Mouse (Mus musculus) spleen, postnatal 4 days (tissue): ENCODE measurements around the gene Trim7.
A peak's percentile ranks its signal among the peaks of the same experiment; 100 is the strongest.
"Not testable (repeated sequence)": the region's sequence is repeated elsewhere in the genome, so short reads cannot be mapped to it uniquely, and the experiment has no call there.

Experiments used
- DNase-seq, 2 experiments: peaks; one replicate each; pipeline ENCODE4 v3.0.0; 2022; ENCODE audit warnings: low spot score in 2 of 2

Trim7 gene

DNA sequence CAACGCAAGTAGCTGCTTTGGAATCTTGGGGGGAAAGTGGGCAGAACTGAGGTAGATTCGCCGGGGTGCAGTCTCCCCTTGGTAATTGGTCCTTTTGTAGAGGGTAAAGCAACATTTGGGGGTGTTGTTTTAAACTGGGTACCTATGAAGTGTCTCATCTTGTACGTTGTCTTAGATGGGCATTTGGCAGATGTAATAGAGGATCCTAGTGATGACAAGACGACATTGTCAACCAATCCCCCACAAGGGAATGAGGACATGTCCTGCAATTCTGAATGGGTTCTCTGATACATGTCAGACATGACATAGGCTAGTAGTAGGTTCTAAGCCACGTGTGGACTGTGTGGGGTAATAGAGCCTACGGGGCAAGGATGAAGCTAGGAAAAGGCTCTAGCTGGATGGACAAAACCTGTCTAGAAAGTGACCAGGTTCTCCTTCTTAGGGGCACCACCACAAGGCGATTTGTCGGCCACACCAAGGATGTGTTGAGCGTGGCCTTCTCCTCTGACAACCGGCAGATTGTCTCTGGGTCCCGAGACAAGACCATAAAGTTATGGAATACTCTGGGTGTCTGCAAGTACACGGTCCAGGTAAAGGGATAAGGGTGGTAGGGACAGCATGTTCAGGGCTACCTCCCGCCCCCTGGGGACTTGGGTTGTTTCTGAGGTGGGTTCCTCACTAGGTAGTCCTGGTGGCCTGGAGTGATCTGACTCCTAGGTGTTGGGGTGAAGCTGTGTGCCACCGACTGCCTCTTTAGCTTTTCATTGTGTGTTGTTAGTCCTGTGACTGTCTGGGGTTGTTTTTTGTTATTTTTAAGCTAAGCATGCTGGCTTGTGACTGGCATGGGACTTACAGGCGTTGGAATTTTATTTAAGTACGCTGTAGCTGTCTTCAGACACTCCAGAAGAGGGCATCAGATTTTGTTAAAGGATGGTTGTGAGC is 23.8 kb upstream of the Trim7 start:
- no peak for DNase-seq

DNA sequence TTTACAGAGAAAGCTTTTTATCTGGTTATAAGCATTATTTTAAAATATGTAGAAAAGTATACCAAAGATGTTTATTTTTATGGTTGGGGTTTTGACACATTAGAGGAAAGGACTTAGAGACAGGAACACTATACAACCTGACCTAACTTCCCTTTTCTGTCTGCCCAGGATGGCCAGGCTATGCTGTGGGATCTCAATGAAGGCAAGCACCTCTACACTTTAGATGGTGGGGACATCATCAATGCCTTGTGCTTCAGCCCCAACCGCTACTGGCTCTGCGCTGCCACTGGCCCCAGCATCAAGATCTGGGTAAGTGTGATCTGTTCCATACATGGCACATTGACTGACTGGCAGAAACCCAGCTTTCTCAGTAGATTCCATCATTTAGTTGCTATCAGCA is 22.0 kb upstream of the Trim7 start:
- DNase-seq, result no peak

DNA sequence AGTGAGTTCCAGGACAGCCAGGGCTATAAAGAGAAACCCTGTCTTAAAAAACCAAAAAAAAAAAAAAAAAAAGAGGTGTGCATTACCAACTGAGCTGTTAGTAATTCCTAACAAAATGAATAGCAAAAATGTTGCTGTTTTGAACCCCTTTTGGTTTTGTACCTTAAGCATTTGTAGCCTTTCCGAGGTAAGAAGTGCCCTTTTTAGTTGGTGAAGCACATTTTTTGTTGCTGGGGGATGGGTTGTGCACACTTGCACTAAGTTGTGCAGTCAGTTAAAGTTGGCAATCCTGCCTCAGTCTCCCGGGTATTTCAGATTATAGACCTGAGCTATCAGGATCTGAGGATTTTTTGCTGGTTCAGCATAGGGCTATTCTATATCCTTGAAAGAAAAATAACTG is 21.0 kb upstream of the Trim7 start:
- DNase-seq, result no peak

DNA sequence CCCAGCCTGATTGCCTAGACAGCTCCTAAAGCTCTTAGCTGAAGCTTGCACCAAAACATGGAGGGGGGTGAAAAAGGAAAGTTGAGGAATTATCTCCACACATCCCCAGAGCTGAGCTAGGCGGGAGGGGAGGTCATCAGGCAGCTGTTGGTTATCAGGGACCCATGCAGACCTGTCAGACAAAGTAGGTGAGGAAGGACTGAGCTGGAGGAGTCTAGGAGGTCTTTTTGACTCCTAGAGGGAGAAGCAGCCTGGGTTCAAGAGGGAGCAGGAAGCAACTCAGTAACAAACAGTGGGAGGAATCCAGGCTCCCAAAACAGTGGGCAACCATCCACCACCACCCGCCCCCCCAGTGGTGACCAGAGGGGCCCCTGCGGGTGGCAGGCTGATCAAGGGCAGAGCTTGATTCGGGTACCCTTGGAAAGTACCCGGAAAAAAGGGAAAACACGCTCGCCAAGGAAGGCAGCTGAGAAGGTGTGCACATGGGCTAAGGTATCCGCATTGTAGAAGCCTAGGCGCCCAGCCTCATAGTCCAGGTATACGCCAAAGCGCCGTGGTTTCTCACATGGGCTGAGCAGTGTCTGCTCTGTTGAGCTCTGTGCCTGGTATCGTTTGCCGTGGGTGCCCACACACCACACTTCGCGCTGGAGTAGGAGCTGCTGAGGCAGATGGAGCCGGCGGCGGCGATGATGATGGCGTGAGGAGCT is 18.9 kb upstream of the Trim7 start:
- DNase-seq, result peak in 1 of 2 experiments; percentile 23

DNA sequence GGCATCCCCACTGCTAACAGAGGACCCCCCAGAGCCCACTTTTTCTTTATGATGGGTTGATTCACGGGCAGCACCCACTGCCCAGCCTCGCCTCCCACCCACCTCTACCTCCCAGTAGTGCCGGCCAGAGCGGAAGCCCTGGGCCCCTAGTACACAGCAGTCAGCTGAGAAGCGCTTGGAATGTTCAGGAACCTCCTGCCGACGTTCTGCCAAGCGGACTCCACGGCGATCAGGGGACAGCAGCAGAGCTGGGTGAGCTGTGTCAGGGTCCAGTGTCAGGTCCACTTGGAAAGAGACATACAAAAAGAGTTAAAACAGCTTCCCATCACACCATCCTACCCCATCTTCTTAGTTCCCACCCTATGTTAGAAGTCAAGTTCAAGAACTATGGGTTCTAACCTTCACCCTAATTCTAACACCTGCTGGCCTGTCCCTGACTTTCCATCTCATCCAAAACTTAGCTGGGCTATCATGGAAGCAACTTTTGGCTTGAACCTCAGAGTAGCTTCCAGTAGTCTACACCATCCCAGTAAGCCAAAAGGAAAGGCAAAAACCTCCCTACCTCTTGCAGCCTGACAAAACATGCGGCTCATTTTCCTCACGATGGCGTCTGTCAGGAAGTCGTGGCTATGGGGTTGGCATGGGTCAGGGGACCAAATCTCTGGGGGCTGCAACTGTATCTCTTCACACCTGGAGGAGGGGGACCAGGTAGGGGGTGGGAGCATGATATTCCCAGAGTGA is 18.2 kb upstream of the Trim7 start:
- no peak for DNase-seq

DNA sequence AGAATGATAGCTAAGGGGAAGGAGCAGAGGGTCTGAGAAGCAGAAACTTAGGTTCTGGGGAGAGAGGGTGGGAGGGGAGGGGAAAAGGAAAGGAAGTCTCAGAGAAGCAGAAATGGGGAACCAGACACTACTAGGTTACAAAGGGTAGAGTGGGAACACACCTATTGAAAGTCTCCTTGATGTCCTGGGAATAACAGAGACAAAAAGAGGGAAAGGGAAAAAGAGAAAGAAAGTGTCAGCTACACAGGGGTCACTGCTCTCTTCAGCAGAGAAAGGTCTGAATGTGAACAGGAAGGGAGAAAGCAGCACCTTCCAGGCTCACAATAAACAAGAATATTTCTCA is 17.7 kb upstream of the Trim7 start:
- DNase-seq, result no peak

DNA sequence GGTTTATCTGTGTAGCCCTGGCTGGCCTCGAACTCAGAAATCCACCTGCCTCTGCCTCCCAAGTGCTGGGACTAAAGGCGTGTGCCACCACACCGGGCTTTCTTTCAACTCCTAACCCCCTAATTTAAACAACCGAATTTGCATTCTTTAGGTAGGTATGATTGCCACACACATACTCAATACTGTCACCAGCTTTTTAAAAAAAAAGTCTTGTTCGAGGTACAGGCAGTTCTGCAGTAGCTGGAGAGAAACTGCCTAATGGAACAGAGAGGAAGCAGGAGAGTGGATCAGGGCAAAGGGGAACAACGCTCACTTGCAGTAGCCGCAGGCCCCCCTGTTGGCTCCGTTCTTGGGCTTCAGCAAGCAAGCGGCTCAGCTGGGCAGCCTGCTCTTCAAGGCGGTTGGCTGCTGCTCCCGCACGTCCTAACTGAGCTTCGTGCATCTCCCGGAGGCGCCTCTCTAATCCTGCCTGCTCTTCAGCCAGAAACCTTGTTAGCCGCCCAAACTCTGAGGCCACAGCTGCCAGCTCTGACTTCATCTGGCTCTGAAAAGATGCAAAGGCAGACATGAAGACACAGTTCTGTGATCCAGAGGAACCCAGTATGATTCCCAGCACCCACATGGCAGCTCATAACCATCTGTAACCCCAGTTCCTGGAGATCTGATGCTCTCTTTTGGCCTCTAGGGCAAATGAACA is 17.1 kb upstream of the Trim7 start:
- no peak for DNase-seq

DNA sequence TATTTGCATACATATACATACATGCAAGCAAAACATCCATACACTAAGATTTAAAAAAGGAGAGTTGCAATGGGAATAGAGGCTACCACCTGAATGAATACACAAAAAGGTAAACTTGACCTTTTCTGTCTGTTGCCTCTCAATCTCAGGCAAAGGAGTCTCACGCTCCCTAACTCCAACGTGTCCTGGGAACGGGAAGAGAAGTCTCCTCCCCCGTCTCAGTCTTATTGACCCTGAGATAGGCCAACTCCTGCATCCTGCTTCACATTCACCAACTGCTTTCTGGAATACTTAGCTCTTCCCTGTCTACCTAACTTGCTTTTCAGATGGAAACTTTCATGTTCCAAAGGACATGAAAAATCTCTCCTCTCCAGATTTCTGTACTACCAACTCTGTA is 16.5 kb upstream of the Trim7 start:
- no peak for DNase-seq

DNA sequence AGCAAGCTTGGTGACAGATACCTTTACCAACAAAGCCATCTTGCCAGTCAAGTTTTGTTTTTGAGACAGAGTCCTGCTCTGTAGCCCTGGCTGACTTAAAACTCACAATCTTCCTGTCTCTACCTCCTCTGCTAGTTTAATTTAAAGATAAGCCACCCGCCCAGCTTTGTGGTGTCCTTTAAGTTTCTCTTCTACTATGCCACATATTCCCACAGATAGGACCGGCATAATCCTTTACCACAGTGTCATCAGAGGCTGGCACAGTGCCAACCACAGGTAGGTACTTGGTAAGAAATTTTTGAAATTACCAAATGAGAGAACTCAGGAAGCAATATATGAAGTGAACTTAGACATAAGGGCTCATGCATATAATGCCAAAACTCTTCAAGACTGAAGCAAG is 15.8 kb upstream of the Trim7 start:
- DNase-seq, result no peak

DNA sequence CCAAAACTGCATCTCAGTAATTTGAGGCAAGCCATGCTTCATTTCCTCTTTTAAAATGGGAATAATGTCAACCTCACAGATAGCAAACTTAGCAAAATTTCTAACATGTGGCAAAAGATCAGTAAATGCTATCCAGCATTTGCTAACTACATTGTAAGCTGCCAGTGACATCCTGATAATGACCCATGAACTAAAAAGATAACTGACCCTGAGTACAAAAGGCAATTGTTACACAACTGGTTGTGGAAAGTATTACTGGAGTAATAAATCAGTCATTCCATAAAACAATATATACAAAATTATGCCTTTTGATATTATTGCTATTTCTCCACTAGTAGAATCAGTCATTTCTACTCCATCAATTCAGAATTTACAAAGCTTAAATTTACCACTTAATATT is 12.2 kb upstream of the Trim7 start:
- DNase-seq, result no peak

DNA sequence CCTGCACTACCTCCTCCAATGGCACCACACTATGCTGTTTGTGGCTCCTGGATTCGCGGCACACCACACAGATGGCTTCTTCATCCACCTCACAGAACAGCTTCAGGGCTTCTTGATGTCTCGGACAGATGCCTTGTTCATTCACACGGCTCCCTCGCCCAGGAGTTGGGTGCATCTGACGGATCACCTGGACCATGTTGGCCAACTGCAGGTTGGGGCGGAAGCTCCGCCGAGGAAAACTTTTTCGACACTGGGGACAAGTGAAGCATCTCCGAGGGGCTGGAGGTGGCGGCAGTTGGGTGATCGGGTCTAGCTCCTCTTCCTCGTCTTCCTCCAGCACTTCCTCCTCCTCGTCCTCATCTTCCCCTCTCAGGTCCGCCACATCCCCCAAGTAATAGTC is 10.1 kb upstream of the Trim7 start:
- no peak for DNase-seq

DNA sequence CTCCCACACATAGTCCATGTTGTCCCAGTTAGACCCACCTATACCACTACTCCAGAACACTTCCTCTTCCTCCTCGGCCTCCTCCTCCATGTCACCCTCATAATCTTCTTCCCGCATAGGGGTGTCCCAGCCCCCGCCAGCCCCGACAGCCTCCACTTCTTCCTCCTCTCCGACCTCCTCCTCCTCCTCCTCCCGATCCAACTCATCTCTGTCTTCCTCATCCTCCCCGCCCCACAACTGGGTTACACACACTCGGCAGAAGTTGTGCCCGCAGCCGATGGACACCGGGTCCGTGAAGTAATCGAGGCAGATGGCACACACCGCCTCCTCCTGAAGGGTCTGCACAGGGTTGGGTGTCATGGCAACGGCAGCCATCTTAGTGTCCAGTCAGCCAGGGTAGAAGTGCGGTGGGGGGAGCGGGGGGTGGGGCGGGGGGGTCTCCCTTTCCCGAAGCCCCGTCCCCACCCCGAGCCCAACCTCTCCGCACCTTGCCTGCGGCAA is 9.6 kb upstream of the Trim7 start:
- DNase-seq, result peak; percentile 38 to 80

DNA sequence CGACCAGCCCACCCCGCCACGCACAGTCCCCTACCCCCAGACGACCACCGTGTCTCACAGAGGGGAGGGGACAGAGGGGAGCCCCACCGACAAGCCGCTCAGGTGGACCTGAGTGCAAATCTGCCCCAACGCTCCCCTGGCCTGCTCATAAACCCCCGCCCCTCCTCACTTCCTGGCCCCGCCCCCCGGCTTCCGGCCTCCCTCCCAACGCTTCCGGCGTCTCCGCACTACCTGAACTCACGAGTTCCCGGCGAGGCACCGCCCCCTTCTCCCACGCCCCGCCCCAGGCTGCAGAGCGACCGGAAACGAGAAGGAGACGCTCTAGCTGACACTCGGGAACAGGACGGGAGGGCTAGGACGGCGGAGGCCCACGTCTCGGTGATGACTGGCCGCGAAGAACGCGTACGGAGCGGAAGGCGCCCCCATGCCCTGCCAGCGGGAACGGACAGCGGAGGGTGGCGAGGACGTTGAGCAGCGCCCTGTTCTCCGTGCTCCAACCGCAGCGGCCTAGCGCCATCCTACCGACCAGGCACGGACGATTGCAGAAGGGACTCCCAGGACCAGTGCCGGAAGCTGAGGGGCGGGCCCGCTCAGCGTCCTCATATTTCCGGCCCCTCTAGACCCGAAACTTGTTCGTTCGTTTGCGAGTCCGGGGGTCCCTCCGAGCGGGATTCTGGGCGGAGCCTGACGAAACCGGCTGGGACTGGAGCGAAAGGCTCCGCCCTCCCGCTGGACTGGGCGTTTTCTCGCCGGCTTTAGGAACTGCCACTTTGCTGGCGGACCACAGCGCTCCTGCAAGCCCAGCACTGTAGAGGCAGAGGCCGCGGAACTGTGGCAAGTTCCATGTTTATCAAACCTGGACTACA is 8.9 kb upstream of the Trim7 start, which contains the start of gene Trim41:
Gene Trim41, minus strand, starts transcription at position 554 of the 866 bp plus-strand sequence.
- DNase-seq, result peak; percentile 100

DNA sequence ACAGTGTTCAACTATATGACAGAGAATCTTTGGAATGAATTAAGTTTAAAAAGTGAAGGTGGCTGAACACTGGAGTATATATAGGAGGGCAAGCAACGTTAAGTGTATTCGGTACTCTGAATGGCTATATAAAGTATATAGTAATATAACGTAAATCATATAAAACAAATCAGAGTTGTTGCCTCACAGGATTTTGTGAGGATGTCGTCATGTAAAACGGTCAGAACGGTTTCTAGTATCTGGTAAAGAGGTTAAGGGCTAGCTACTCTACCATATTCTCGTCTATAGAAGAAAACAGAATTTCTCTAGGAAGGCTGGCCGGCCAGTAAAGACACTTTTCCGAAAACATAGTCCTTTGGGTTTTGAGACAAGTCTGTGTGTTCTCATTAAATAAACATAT is 8.1 kb upstream of the Trim7 start:
- no peak for DNase-seq

DNA sequence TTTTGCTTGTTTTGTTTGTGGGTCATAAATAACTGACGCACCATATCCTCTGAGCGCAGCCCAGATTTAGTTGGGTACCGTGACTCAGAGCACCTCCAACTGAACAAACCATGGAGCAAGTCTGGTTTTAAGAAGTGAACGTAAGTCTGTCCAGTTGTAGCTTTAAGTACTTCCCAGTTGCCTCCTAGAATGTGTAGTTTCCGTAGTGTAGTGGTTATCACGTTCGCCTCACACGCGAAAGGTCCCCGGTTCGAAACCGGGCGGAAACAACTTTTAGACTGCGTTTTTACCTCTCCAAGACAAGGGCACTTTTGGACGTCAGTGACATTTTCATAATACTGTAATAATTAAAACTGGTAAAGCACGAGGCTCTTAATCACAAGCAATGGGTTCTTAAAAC is 7.6 kb upstream of the Trim7 start:
- DNase-seq, result peak; percentile 86 to 93

DNA sequence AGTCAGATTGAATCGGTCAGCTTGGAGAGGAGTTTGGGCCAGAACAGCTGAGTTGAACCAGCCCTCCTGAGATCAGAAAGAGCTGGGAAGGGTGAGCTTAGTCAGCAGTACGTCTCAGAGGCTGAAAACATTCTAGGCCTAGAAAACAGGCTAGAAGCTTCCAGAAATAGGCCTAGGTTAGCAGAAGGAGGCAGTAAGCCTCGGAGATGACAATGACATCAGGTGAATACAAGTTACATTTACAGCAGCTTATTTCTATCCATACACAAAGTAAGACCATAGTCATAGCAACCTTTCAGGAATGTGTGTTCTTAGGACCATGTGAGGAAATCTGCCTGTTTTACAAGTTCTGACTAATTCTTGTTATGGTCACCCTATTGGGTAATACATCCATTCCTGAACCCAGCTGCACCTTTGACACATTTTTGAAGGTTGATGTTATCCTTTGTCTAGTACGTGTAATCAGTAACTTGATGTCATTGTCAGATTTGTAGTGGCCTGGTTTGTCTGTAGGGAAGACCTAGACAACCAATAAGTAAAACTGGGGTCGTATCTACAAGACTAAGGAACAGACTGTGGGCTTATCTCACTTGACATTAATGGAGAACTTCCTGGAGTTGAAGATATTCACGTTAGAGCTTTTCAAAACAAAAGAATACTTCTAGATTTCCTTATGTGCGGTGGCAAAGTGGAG is 6.2 kb upstream of the Trim7 start:
- DNase-seq, result no peak

DNA sequence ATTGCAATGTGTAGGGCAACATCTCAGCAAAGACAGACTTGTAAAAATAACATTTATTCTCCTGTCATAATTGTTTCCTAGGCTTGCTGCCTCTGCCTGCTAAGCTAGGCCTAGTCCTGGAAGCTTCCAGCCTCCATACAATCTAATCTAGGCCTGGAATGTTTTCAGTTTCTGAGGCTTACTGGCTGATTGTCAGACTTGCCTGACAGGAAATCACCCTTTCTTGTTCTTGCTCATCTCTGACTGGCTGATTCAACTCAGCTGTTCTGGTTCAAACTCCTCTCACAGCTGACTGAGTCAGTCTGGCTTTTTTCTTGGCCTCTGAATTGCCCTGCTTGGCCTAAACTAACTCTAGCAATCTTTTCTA is 5.6 kb upstream of the Trim7 start:
- no peak for DNase-seq

DNA sequence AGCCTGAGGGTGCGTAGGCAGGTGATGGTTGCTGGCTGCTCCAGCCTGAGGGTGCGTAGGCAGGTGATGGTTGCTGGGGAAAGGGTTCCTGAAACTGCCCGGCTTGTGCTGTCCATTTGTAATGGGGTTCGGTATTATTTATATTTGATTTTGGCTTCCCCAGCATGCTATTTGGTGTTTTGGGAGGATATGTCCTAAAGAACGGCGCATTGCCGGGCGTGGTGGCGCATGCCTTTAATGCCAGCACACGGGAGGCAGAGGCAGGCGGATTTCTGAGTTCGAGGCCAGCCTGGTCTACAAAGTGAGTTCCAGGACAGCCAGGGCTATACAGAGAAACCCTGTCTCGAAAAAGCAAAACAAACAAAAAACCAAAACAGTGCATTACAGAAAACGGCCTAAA is 4.6 kb upstream of the Trim7 start:
- not testable (repeated sequence) for DNase-seq

DNA sequence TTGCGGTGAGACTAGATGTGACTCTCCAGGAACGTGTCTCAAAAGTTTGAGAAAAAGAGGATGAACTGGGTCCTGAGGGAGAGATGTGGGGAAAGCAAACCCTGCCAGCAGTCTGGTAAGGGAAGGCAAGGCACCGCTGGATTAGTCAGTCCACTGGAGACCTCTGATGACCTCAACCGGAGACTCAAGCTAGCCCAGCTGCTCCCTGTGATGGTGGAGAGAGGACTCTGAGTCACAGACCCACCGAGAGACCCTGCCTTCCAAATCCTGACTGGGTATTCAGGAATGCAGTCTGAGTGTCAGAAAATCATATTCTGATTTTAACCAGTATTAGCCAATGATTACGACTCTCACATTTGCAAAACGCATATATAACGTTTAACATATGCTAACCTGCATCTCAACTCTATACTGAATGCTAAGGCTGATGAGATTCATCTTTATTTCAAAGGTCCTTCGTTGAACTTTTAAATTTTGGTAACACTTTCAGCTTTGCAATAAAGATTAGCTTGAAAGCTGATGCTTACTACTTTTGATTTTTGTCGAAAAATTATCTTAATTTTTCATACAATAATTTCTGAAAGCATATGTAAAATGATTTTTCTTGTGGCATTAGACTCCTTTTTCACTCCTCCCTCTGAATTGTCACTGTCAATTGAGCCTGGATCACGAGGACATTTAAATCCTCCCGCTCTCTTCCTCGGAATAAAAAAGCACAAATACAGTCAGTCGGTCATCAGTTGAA is 3.0 kb upstream of the Trim7 start:
- no peak for DNase-seq
